Mouse (Mus musculus): Measurements from ENCODE around the gene Pak2. TPM values are rescaled to one million over a fixed set of nuclear protein-coding genes. Genes with fewer than 3 reads are reported as not detected.

The Pak2 gene
- polyA plus RNA-seq, 1 experiment from 2014 or later, result 42.6 TPM

DNA sequence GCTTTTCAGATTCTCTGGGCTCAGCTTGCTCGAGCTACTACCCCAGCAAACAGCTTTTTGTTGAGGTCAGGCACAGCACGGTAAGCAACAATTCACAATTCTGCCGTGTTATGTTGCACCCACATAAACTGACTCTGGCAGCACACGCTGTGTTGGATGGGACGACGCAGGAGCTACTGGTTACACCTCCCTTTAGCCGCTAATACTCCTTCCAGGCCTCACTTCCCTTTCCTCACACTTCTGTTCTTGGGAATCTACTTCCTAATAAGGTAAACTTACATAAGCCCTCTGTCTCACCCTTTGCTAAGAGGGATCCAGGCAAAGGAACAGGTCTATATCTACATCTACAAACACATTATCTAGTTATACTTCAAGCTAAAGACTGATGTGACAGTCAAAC, 15.2 kb downstream of the Pak2 start:
- 88% methylated on average over 7 of the region's 7 CpGs for WGBS
- no peak for DNase-seq (ENCODE audit: low spot score)
- Histone ChIP-seq H3K4me3 (ENCODE audit: low read depth, low read length) (no peak overlapping the region), H3K9ac (replicated peaks; ENCODE audit: low read length) (no peak overlapping the region), H3K9me3 (replicated peaks; ENCODE audit: control insufficient read depth, low read length) (no peaks in the 10 kb centered on the region), H3K27ac (replicated peaks; ENCODE audit: low read depth, low read length) (no peak overlapping the region), H3K36me3 (replicated peaks; ENCODE audit: control insufficient read depth, insufficient read depth, low read depth, low read length) (no peaks in the 10 kb centered on the region), H3K4me2 (ENCODE audit: low read depth, low read length) (no peak overlapping the region), H3K4me1 (ENCODE audit: control insufficient read depth, insufficient read depth, low read length) (no peaks in the 10 kb centered on the region), H3K27me3 (ENCODE audit: control insufficient read depth, insufficient read depth, low read length) (no peaks in the 10 kb centered on the region)
- no peak for ATAC-seq (replicated peaks; ENCODE audit: insufficient number of reproducible peaks, low FRiP score, low TSS enrichment, low read depth)

DNA sequence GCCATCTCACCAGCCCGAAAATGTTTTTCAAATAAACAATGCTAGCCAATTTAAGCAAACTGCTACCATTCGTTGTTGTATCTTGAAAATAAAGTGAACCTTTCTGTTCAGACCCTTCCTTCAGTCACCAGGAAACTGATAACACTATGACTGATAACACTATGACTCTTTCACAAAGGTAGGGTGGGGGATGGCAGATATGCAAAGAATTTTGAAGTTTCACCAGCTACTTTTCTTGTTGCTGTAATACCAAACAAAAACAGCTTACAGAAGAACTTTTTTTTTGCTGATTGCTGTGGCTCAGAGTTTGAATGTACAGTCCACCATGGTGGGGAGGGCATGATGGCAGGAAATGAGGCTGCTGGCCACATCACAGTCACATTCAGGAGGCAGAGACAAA, 16.9 kb downstream of the Pak2 start:
- Histone ChIP-seq H3K36me3 (replicated peaks; ENCODE audit: control insufficient read depth, insufficient read depth, low read depth, low read length) (no peaks in the 10 kb centered on the region), H3K27ac (replicated peaks; ENCODE audit: low read depth, low read length) (no peak overlapping the region), H3K4me2 (ENCODE audit: low read depth, low read length) (no peak overlapping the region), H3K9me3 (replicated peaks; ENCODE audit: control insufficient read depth, low read length) (no peaks in the 10 kb centered on the region), H3K4me3 (ENCODE audit: low read depth, low read length) (no peak overlapping the region), H3K27me3 (ENCODE audit: control insufficient read depth, insufficient read depth, low read length) (no peaks in the 10 kb centered on the region), H3K9ac (replicated peaks; ENCODE audit: low read length) (no peak overlapping the region), H3K4me1 (ENCODE audit: control insufficient read depth, insufficient read depth, low read length) (no peaks in the 10 kb centered on the region)
- 76% methylated on average over 2 of the region's 2 CpGs for WGBS
- no peak for DNase-seq (ENCODE audit: low spot score)
- ATAC-seq (replicated peaks; ENCODE audit: insufficient number of reproducible peaks, low FRiP score, low TSS enrichment, low read depth), result no peak

DNA sequence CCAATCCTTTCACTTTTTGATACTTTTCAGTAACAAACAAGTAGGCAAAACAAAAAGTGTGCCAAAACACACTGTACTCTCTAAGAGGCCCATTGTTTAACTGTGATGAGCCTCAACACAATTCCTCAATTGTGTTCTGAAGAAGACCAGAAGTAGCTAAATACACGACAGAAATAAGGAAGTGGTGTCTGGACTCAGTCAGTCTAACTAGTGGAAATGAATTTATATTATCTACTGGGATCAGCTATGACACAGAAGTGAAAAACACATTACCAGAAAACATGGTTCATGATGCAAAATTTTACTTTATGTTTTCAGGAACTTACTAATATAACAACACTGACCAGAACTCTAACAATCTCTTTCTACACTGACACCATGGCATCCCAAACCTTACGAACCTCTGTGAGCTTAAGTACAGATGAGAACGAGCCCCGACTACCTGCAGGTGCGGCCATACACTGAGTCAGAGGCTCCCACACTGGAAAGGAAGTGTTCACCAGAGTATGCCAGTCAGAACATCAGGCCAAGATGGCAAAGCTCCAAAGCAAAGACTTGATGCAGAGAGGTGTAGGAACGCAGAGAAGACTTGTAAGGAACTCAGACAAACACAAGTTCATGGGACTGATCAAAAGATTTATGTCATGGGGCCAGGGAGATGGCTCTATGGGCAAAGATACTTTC, 19.2 kb downstream of the Pak2 start:
- H3K4me2 ChIP-seq (ENCODE audit: low read depth, low read length), result no peak overlapping the region
- no peaks in the 10 kb centered on the region for H3K36me3 ChIP-seq (replicated peaks; ENCODE audit: control insufficient read depth, insufficient read depth, low read depth, low read length)
- 71% methylated on average over 6 of the region's 6 CpGs for WGBS
- ATAC-seq (replicated peaks; ENCODE audit: insufficient number of reproducible peaks, low FRiP score, low TSS enrichment, low read depth) (no peak), DNase-seq (ENCODE audit: low spot score) (no peak)
- no peak overlapping the region for H3K4me3 ChIP-seq (ENCODE audit: low read depth, low read length)
- no peaks in the 10 kb centered on the region for H3K4me1 ChIP-seq (ENCODE audit: control insufficient read depth, insufficient read depth, low read length)
- no peaks in the 10 kb centered on the region for H3K27me3 ChIP-seq (ENCODE audit: control insufficient read depth, insufficient read depth, low read length)
- no peaks in the 10 kb centered on the region for H3K9me3 ChIP-seq (replicated peaks; ENCODE audit: control insufficient read depth, low read length)
- no peak overlapping the region for H3K27ac ChIP-seq (replicated peaks; ENCODE audit: low read depth, low read length)
- no peak overlapping the region for H3K9ac ChIP-seq (replicated peaks; ENCODE audit: low read length)

GRCm38 (mm10) chr16:32058817-32059216, 20.3 kb downstream of the Pak2 start:
- H3K27me3 ChIP-seq (ENCODE audit: control insufficient read depth, insufficient read depth, low read length), result no peaks in the 10 kb centered on the region
- WGBS, result 87% methylated on average over 5 of the region's 5 CpGs
- H3K4me2 ChIP-seq (ENCODE audit: low read depth, low read length), result no peak overlapping the region
- no peak overlapping the region for H3K9ac ChIP-seq (replicated peaks; ENCODE audit: low read length)
- H3K27ac ChIP-seq (replicated peaks; ENCODE audit: low read depth, low read length), result no peak overlapping the region
- no peaks in the 10 kb centered on the region for H3K4me1 ChIP-seq (ENCODE audit: control insufficient read depth, insufficient read depth, low read length)
- no peak for ATAC-seq (replicated peaks; ENCODE audit: insufficient number of reproducible peaks, low FRiP score, low TSS enrichment, low read depth)
- no peak for DNase-seq (ENCODE audit: low spot score)
- H3K4me3 ChIP-seq (ENCODE audit: low read depth, low read length), result no peak overlapping the region
- H3K9me3 ChIP-seq (replicated peaks; ENCODE audit: control insufficient read depth, low read length), result no peaks in the 10 kb centered on the region
- H3K36me3 ChIP-seq (replicated peaks; ENCODE audit: control insufficient read depth, insufficient read depth, low read depth, low read length), result no peaks in the 10 kb centered on the region

- peaks cover 12% of the 10 kb centered on the region for H3K36me3 ChIP-seq (replicated peaks; ENCODE audit: control insufficient read depth, insufficient read depth, low read depth, low read length)
- no peak overlapping the region for H3K4me3 ChIP-seq (ENCODE audit: low read depth, low read length)
- no peak overlapping the region for H3K27ac ChIP-seq (replicated peaks; ENCODE audit: low read depth, low read length)
- H3K9me3 ChIP-seq (replicated peaks; ENCODE audit: control insufficient read depth, low read length), result no peaks in the 10 kb centered on the region
- ATAC-seq (replicated peaks; ENCODE audit: insufficient number of reproducible peaks, low FRiP score, low TSS enrichment, low read depth) (no peak), DNase-seq (ENCODE audit: low spot score) (peak; percentile 6)
- no peaks in the 10 kb centered on the region for H3K4me1 ChIP-seq (ENCODE audit: control insufficient read depth, insufficient read depth, low read length)
- 94% methylated on average over 4 of the region's 4 CpGs for WGBS
- no peaks in the 10 kb centered on the region for H3K27me3 ChIP-seq (ENCODE audit: control insufficient read depth, insufficient read depth, low read length)
- no peak overlapping the region for H3K9ac ChIP-seq (replicated peaks; ENCODE audit: low read length)
- no peak overlapping the region for H3K4me2 ChIP-seq (ENCODE audit: low read depth, low read length)
Observed at GRCm38 (mm10) chr16:32042367-32042766, 36.8 kb downstream of the Pak2 start.

- H3K27ac ChIP-seq (replicated peaks; ENCODE audit: low read depth, low read length), result no peak overlapping the region
- H3K27me3 ChIP-seq (ENCODE audit: control insufficient read depth, insufficient read depth, low read length), result no peaks in the 10 kb centered on the region
- H3K4me3 ChIP-seq (ENCODE audit: low read depth, low read length), result no peak overlapping the region
- 91% methylated on average over 9 of the region's 9 CpGs for WGBS
- ATAC-seq (replicated peaks; ENCODE audit: insufficient number of reproducible peaks, low FRiP score, low TSS enrichment, low read depth) (no peak), DNase-seq (ENCODE audit: low spot score) (no peak)
- H3K36me3 ChIP-seq (replicated peaks; ENCODE audit: control insufficient read depth, insufficient read depth, low read depth, low read length), result no peaks in the 10 kb centered on the region; the same call in none of the 2 replicates
- no peaks in the 10 kb centered on the region for H3K4me1 ChIP-seq (ENCODE audit: control insufficient read depth, insufficient read depth, low read length)
- H3K9me3 ChIP-seq (replicated peaks; ENCODE audit: control insufficient read depth, low read length), result no peaks in the 10 kb centered on the region
- no peak overlapping the region for H3K4me2 ChIP-seq (ENCODE audit: low read depth, low read length)
- H3K9ac ChIP-seq (replicated peaks; ENCODE audit: low read length), result no peak overlapping the region
Observed at GRCm38 (mm10) chr16:32019678-32020077, 59.5 kb downstream of the Pak2 start.

- Histone ChIP-seq H3K27me3 (ENCODE audit: control insufficient read depth, insufficient read depth, low read length) (no peaks in the 10 kb centered on the region), H3K27ac (replicated peaks; ENCODE audit: low read depth, low read length) (no peak overlapping the region), H3K9me3 (replicated peaks; ENCODE audit: control insufficient read depth, low read length) (no peaks in the 10 kb centered on the region), H3K4me2 (ENCODE audit: low read depth, low read length) (no peak overlapping the region), H3K4me1 (ENCODE audit: control insufficient read depth, insufficient read depth, low read length) (no peaks in the 10 kb centered on the region), H3K4me3 (ENCODE audit: low read depth, low read length) (no peak overlapping the region), H3K9ac (replicated peaks; ENCODE audit: low read length) (no peak overlapping the region), H3K36me3 (replicated peaks; ENCODE audit: control insufficient read depth, insufficient read depth, low read depth, low read length) (no peaks in the 10 kb centered on the region)
- ATAC-seq (replicated peaks; ENCODE audit: insufficient number of reproducible peaks, low FRiP score, low TSS enrichment, low read depth), result no peak
- no peak for DNase-seq (ENCODE audit: low spot score)
- 83% methylated on average over 4 of the region's 4 CpGs for WGBS
Observed at GRCm38 (mm10) chr16:32010330-32010729, 68.8 kb downstream of the Pak2 start.

GRCm38 (mm10) chr16:32009913-32010312, 69.2 kb downstream of the Pak2 start:
- no peak overlapping the region for H3K4me2 ChIP-seq (ENCODE audit: low read depth, low read length)
- no peak overlapping the region for H3K4me3 ChIP-seq (ENCODE audit: low read depth, low read length)
- 47% methylated on average over 5 of the region's 5 CpGs for WGBS
- H3K9ac ChIP-seq (replicated peaks; ENCODE audit: low read length), result no peak overlapping the region
- peak; percentile 9 for DNase-seq (ENCODE audit: low spot score)
- H3K27ac ChIP-seq (replicated peaks; ENCODE audit: low read depth, low read length), result no peak overlapping the region
- H3K27me3 ChIP-seq (ENCODE audit: control insufficient read depth, insufficient read depth, low read length), result no peaks in the 10 kb centered on the region
- no peak for ATAC-seq (replicated peaks; ENCODE audit: insufficient number of reproducible peaks, low FRiP score, low TSS enrichment, low read depth)
- no peaks in the 10 kb centered on the region for H3K9me3 ChIP-seq (replicated peaks; ENCODE audit: control insufficient read depth, low read length)
- H3K4me1 ChIP-seq (ENCODE audit: control insufficient read depth, insufficient read depth, low read length), result no peaks in the 10 kb centered on the region
- H3K36me3 ChIP-seq (replicated peaks; ENCODE audit: control insufficient read depth, insufficient read depth, low read depth, low read length), result no peaks in the 10 kb centered on the region
